Mouse (Mus musculus): Measurements from ENCODE around the gene Ikzf3.

Ikzf3 gene

DNA sequence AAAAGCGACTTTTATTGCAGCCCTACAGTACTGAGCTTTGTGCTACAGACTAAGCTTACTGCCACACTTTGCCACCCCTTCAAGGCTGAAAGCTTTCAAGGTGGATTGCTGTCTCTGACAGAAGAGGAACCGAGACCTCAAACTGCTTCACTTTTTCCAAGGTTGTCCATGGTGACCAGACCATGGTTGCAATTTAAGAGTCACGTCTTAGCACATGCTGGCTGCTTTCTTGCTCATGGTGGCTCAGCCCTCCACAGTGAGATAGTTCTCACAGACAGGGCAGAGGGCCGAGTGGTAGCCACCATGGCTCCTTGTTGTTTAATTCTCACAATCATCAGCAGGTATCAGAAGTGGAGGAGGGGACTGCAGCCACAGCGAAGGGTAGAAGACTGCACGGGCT lies 75.0 kb downstream of the Ikzf3 start:
- DNase-seq = no peak

DNA sequence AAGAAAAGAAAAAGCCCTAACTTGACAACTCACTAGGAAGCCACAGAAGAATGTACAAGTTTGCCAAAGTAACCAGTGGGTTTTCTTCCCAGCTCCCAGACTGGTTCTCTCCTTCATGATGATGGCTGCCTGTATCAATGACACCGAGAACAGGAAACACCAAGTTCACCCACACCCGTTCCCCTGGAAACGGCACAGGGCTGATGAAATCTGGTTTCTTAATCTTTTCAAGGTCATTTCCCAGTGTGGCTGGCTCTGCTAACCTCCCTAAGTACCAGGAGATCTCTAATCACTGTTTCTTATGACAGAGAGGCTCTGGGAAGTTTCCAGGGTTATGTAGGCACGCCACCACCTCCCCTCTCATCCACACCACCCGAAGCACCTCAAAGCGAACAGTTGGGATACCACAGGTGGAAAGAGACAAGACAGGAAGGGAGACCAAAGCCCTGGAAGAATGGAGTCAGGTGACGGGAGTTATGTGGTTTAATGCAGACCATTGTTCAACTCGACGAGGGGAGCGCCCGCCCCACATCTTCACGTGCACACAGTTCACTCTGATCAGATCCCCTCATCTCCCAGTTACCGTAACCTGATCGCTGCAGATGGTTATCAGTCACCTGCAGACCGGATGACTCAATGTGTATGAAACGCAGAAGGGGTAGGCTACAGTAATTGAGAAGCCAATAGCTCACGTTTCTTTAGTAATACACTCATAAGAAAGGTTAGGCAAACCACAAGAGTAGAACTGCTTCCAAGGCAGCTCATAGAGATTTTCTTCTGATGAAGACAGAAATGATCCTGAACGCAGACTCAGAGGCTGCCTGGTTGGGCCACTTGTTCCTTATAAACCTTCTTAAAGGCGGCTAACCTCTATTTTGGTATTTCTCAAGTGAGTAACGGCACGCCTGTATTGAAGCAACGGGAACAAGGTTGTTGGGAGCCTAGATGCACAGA lies 75.8 kb downstream of the Ikzf3 start:
- no peak for DNase-seq

DNA sequence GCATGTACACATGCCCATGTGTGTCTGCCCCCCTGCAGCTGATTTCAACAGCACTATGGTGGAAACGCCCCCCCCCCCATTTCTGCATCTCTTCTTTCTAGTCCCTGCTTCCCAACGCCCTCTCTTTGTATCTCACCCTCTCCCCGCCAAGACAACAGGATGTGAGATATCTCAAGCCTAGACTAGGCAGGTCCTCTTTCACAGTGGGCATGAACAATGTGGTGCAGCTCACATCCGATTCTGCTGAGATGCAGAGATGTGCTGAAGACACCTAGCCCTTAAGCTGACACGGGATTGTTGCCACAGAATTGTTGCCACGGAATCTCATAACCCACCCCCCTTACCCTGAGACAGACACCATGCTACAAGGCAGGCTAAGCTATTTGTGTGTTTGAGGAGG lies 81.3 kb downstream of the Ikzf3 start:
- no peak for DNase-seq

DNA sequence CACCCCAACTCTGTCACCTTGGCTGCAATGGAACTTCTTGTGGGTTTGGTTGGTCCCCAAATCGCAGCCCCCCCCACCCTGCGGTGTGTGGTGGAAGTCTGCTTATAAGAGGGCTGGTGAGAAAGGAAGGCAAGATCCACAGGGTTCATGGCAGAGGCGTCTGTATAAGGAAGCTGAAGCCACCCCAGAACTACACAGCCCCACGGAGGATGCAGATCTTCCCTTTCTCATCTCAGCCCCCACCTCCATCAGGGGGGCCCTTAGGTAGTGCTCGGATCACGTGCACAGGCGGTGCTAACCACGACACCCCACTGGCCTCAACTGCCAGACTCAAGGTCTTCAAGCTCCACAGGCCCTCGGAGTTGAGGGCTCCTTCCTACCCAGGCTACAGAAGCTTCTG lies 81.9 kb downstream of the Ikzf3 start:
- no peak for DNase-seq

DNA sequence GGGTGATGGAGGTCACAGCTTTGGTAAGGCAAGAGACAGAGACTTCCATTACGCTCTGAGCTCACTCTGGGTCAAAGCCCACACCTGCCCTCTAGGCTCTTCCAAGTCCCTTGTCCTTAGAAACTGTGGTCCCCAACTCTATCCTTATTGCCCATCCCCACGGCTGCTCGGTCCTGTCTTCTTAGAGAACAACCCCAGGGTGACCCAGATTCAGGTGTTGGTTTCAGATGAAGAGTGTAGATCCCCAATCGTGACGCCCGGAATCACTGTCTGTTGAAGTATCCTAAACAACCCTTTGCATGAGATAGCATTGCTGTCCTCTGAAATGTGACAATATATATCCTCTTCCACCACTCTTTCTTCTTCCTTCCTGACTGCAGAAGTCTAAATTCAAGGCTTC lies 83.6 kb downstream of the Ikzf3 start:
- no peak for DNase-seq

DNA sequence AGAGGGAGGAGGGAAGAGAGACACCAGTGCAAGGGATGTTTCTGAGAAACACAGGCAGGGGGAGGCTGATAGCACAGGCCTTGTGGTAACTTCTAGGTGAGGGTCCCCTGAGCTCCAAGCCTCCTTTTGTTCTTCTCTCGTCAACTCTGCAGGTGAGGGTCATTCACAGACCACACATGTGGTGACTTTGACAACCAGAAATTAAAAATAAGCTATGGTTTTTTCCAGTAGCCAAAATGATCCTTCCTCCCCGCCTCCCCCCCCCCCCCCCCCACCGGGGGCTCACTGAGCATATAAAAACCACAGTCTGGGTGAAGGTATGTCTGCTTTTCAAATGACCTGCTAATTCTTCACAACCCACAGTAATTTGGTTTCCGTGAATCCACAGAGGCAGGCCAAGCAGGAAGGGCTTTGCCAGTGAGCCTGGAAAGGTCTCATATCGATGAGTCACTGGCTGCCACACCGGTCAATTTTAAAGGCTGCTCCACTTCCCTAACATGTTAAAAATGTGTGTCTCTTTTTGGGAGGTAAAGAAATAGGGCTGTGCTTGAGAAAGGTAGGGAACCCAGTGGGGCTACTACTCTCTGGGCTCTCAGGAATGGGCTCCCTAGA lies 84.6 kb downstream of the Ikzf3 start:
- DNase-seq = no peak

DNA sequence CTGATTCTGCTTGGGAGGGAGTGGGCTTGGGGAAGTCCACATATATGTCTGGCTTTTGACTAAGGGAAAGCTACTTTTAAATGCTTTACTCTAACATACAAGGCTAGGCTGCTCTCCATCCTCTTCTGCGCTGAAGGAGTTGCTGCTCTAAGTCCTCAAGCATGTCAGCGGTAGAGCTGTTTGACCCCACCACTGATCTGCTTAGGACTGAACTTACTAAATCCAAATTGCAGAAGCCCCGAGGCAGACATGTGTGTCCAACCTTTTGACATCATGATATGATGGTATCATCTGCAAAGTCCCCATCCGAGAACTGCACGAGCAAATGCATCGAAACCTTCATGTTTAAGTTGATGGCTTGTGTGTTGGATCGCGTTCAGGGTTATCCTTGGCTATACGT lies 86.0 kb downstream of the Ikzf3 start:
- DNase-seq = no peak

DNA sequence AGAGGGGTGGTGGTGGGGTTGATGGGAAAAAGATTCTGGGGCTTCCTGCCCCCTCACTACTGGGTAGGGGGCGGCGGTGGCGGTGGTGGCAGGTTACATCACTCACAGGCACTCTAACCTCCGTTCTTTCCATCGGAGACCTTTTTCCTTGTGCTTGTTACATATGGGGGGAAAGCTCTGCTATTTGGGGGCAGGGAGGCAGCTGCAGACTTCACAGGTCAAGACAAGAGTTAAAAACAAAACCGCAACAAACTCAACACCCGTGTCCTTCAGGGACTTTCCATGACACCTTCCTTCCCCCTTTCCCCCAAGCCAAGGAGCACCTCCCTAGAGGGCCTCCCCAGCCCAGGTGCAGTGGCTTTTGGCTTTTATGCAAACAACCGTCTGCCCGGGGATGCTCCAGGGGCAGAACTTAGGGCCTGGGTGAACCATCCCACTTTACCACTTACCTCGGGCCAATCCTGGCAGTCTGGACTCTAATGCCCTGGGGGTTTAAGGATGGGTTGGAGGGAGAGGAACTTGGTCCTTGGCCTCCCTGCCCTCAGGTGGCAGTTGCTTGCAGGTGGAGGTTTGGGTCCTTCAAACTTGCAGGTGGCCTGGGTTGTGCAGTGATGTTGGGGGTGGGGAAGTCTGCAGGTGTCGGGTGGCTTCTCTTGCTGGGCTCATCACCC lies 86.6 kb downstream of the Ikzf3 start:
- DNase-seq = no peak

DNA sequence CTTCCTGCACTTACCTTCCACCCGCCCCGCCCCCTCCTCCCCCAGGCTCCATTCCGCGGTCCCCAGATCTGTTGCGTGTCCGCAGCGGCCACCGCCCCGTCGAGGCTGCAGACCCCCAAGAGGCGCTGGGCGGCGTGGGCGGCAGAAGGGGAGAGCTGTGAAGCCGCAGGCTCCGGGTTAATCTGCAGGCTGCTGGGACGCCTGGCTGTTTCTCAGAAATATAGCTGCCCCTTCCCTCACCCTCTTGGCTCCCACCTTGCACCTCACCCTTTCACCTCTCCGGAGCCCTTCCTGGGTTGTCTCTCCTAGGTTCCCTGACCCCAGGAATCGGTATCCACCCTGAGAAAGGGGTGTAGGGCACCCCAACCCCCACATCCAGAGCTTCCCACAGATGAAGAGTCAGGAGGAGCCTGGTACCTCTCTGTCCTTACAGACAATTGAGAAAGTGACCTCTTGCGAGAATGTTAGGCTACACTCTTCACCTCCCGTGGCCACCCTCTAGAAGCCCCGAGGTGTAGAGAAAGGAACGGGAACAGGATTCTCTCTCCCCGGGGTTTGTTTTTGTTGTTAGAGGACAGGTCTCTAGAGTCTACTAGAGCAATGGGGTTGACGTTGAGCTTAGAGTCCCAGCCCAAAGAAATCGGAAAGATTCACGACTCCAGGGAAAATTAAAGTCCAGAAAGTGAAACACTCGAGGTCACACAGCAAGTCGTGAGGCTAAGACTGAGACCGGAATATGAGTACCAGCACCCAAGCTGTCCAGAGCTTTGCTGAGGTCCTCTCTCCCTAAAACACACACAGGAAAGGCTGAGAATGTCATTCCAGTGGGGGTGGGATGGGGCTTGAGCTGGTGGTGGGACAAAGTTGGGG lies 87.5 kb downstream of the Ikzf3 start:
- DNase-seq = no peak

DNA sequence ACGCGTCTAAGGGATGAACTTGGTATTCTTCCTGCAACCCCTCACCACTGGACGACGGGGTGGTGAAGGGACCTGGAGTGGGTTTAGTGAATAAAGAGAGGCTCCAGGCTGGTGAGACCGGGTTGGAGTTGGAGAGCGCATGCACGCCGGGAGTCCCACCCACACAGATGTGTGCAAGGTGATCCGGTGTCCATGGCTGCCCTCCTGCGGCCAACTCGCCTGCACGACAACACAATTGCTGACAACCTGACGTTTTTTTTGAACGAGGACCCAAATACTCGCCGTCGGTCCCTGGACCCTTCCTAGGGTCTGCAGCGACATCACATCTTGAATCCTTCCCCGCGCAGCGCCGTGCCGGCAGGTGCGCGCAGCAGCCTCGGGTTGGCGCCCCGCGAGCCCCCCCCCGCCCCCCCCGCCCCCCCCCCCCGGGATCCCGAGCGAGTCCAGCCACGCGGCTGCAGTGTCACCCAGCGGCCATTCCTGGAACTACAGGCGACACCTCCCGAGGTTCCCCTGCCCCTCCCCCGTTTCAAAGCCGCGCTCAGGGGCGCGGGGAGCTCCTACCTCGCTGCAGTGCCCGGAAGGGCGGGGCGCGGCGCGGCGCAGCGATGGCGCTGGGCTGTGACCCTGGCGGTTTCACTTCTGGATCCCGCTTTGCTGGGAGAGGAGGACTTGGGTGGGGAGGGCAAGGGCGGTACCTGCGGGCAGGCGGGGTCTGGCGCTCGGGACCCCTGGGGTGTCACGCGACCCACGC lies 88.3 kb downstream of the Ikzf3 start:
- DNase-seq = peak; percentile 84 to 90

DNA sequence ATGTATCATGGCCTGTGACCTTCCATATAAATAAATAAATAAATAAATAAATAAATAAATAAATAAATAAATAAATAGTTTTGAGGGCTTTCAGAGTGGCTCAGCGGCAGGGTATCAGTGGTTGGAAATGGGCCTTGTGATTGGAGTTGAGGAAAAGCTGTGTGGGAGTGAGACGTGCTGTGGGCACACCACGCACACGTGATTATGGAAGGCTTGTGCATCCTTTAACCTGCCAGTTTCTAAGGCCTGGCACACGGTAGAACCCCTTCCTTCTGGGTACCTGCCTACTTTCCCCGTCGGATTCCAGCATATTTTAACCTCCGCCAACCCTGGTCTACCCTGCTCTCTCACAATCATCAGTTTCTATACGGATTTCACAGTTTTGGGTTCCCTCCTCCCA lies 88.9 kb downstream of the Ikzf3 start:
- DNase-seq = no peak

DNA sequence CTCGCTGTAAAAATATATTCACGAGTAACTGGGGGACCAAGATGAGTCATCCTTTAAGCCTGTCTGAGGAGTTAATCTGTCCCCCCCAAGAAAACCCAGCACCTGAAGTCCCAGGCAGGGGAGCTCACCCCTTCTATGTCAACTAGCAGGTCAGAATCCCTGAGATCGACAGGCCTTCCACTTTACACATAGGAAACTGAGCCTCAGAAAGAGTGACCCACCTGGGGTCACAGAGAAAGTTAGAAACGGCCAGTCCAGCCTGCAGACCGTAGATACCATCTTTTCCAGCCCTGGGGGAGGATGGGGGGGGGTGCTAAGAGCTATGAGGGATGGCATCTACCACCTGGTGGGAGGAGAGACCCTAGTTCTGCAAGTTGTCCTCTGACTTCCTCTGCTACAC lies 89.3 kb downstream of the Ikzf3 start:
- DNase-seq = no peak

DNA sequence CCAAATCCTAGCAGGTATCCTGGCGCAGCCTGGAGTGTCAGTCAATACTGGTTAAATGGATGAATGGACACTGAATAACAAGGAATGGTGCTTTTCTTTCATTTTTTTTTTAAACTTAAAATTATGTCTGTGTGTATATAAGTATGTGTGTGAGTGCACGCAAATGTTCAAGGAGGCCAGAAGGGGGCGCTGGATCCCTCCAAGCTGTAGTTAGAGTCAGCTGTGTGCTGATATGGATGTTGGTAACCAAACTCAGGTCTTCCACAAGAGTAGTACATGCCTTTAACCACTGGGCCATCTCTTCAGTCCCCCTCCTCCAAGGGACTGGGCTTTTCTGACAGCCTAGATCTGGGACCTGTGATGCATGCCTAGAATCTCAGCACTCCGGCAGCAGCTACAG lies 90.3 kb downstream of the Ikzf3 start:
- DNase-seq = no peak

DNA sequence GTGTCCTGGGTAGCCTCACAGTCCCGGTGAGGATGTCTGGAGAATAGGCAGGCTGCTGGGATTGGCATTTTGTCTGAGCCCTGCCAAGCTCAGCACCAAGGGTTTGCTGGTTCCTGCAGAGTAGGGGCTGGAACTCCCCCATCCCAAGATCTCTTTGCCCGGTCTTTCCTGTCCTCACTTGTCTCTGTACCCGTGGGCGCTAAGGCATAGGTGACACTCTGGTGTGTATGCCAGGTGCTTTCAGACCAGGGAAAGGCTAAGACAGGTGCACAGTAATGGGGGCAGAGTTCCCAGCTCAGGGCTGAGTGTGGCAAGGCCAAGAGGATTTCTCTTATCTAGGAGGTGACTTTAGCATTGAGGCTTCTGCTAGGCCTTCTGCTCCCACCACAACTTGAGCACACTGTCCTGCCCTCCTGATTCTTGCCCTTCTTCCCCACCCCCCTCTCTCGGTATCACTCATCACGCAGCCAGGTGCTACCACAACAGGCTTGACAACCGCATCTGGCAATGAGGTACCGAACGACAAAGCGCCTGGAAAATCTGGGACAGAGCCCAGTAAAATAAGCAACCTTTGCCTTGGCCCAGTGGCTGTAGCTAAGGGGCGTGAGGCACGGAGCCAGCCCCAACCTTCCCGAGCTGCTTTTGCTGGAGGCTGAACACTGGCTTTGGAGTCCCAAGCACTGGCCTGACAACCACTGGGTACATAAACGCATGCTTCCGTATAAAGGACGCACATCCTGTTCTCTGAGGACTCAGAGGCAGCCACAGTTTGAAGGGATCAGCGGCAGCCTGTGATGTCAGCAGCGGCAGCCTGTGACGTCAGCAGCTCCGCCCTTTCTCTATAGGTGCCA lies 95.7 kb downstream of the Ikzf3 start:
- no peak for DNase-seq

DNA sequence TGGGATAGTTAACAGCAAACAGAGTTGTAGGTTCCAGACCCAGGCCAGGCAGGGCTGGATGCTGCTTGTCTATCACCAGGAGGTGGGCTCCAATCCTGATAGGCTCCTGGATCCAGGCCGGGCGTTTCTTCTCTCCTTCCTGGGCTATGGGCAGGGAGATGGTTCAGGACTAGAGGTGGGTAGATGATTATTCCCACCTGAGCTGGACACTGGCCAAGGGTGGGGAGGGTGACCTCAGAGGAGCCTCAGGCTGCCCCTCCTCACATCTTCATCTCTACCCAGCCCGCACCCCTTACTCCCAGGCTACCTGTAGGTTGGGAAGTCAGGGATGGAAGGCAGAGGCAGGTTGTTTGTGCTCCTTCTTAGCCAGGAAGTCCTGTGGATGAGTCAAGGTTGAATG lies 96.4 kb downstream of the Ikzf3 start:
- DNase-seq = no peak

DNA sequence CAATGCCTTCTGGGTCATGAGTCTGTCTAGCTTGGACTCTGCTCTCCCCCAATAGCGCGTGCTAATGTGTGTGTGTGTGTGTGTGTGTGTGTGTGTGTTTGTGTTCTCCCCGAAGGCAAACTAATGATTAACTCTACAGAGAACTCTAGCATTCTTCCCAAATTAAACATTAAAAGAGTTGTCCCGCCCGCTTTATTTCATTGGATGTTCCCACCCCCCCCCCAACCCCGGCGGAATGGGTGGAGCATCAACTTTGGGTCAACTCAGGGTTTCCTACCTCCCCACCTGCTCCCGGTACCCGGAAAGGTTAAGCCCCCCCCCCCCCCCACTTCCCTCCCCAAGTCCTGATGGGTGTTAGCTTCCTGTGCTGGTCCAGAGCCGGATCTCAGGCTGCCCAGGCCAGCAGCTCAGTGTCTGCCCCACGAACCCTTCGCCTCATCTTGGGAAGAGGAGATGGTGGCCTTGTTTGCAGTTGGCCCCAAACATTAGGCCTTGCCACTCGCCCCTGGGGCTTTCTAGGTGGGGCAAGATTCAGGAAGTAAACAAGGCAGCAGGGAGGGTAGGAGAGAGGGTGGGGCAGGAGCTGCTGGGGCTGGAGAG lies 97.5 kb downstream of the Ikzf3 start:
- no peak for DNase-seq

DNA sequence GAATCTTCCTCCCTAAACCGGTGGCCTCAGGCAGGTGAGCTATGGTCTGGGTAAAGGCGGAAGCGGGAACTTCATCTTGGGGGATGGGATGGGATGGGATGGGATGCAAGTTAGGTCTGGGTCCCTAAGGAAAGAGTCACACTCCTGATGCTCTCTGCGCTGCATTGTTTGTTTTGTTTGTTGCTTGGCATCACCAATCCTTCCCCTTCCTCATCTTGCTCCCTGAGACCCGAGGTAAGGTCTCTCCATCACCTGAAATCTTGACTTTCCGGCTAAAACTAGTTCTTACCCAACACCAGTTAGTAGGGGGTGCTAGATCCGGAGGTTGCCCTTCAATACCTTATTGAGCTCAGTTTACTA lies 98.4 kb downstream of the Ikzf3 start:
- no peak for DNase-seq

DNA sequence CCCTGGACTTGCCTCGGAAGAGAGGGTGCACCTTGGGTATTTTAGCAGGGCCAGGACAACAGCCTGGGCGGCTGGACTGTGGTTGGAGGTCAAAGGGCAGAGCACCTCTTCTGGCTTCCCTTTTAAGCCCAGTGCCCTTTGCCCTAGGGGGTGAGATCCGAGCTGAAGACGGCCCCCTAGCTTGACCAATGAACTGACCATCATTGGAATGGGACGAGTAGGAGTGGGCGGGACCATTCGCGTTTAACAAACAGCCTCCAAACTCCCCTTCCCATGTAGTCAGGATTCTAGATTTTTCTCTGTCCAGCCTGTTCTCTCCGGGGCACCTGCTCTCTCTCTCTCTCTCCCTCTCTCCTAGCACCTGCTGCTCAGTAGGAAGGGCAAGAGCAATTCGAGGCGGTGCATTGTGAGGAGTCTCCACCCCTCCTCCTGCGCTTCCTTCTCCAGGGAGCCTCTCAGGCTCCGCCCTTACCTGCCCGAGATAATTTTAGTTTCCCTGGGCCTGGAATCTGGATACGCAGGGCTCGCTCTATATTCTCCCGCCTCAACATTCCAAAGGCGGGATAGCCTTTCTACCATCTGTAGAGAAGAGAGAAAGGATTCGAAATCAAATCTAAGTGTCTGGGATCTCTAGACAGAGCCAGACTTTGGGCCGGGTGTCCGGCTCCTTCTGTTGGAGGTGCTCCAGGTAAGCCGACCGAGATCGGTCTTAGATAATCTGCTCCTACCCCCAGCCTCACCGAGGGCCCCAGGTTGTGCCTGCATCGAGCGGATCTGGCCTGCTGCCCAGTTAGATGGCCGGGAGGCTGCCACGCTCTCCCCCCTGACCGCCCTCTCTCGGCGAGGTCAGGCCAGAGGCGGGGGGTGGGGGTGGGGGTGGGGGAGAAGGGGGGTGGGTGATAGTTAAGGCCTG lies 99.0 kb downstream of the Ikzf3 start:
- peak; percentile 69 to 79 for DNase-seq

DNA sequence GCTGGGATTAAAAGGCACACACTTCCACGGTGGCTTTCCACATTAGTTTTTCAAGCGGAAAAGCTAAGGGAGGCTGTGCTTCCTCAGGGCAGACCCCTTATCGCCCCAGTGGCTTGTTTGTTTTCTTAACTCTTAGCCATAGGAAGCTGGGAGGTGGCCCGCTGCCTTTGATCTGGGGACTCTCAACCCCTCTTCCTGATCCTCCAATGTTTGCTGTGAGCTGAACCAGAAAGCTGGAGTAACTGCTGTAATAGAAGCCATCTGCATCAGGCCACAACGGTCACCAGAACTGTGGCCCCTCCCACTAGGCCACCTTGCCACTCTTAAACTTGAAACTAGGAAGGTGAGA lies 99.6 kb downstream of the Ikzf3 start, which contains the start of gene Grb7:
TSS of gene Grb7 (plus strand) at position 182 of the 349 bp plus-strand sequence.
- DNase-seq = no peak

DNA sequence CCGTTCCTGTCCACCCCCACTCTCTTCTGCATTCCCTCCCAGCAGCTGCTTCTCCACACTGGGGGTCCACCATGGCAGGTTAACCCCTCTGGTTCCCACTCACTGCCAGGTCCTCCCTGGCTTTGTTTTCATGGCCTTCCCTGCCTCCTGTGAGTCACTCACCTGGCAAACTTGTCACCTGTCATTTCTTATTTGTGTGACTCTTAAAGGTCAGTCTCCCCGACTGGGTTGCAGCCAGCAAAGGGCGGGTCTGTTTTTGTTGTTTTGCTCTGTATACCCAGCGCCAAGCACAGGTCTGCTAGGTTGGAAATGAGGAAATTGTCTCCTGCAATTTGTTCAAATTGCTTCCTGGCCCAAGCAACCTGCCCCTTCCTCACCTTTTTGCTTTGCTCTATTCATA lies 100.2 kb downstream of the Ikzf3 start:
- DNase-seq = no peak
